Mouse (Mus musculus) kidney, adult 10 weeks (tissue): Measurements from ENCODE around the gene Ccdc97. TPM values are rescaled to one million over a fixed set of nuclear protein-coding genes. Genes with fewer than 3 reads are reported as not detected.

ENCODE experiments used
- polyA plus RNA-seq: library from polyadenylated mRNA; stranded (reverse); fragments of 350-450 nt; fragmentation: Illumina TruSeq; extraction: RNeasy Lipid Tissue Mini Kit (QIAGEN cat#74804); gene quantifications from one replicate; pipeline ENCODE4 v1.2.3, GENCODE M21; 2014; ENCODE audit warnings: low read depth, low replicate concordance

The Ccdc97 gene
- polyA plus RNA-seq: 2.3 TPM

GRCm38 (mm10) chr7:25718788-25719417, at the start of gene Ccdc97:
Ccdc97 (minus strand) TSS chr7:25719088.

GRCm38 (mm10) chr7:25754738-25755467, 36.0 kb upstream of the Ccdc97 start, which contains the start of gene Hnrnpul1:
Hnrnpul1 (minus strand) TSS chr7:25754757.

GRCm38 (mm10) chr7:25686680-25687531, 32.0 kb downstream of the Ccdc97 start, which contains the start of gene Tgfb1:
Tgfb1 (plus strand) TSS chr7:25687002.

GRCm38 (mm10) chr7:25680514-25681258, 38.2 kb downstream of the Ccdc97 start, which contains the start of gene B9d2:
B9d2 (plus strand) TSS chr7:25680780.

GRCm38 (mm10) chr7:25674719-25675300, 44.1 kb downstream of the Ccdc97 start, which contains the start of gene Tmem91:
Tmem91 (minus strand) TSS chr7:25675166.

Other genes starting within 250 kb of the Ccdc97 start
- gene Ceacam1, start 241.5 kb downstream of the Ccdc97 start, polyA plus RNA-seq: 89.5 TPM
- 199 TPM for gene Ceacam2, start 179.2 kb downstream of the Ccdc97 start, polyA plus RNA-seq
- 6.0 TPM for gene Erich4, start 103.2 kb downstream of the Ccdc97 start, polyA plus RNA-seq
- gene Dmac2, start 99.7 kb downstream of the Ccdc97 start, polyA plus RNA-seq: 28.8 TPM
- not detected for gene B3gnt8, start 92.4 kb downstream of the Ccdc97 start, polyA plus RNA-seq
- gene Bckdha, start 60.1 kb downstream of the Ccdc97 start, polyA plus RNA-seq: 0.61 TPM
- gene Exosc5, start 59.9 kb downstream of the Ccdc97 start, polyA plus RNA-seq: 0.32 TPM
- gene Tmem91, start 43.9 kb downstream of the Ccdc97 start, polyA plus RNA-seq: not detected
- gene B9d2, start 38.3 kb downstream of the Ccdc97 start, polyA plus RNA-seq: not detected
- gene Tgfb1, start 32.1 kb downstream of the Ccdc97 start, polyA plus RNA-seq: 1.0 TPM
- gene Hnrnpul1, start 35.7 kb upstream of the Ccdc97 start, polyA plus RNA-seq: 26.8 TPM
- 18.3 TPM for gene Axl, start 69.6 kb upstream of the Ccdc97 start, polyA plus RNA-seq
- 2.4 TPM for gene Cyp2s1, start 97.8 kb upstream of the Ccdc97 start, polyA plus RNA-seq
- not detected for gene Cyp2b10, start 178.5 kb upstream of the Ccdc97 start, polyA plus RNA-seq